Mouse (Mus musculus): Measurements from ENCODE around the gene Emc4. TPM values are rescaled to one million over a fixed set of nuclear protein-coding genes. Genes with fewer than 3 reads are reported as not detected.
A peak's percentile ranks its signal among the peaks of the same experiment; 100 is the strongest.

Gene Emc4
- total RNA-seq (2014; rRNA removed) = 60.2 and 65.5 TPM in 2 replicates
- 78.6 and 88.5 TPM in 2 replicates for polyA plus RNA-seq (2012; rRNA removed)

DNA sequence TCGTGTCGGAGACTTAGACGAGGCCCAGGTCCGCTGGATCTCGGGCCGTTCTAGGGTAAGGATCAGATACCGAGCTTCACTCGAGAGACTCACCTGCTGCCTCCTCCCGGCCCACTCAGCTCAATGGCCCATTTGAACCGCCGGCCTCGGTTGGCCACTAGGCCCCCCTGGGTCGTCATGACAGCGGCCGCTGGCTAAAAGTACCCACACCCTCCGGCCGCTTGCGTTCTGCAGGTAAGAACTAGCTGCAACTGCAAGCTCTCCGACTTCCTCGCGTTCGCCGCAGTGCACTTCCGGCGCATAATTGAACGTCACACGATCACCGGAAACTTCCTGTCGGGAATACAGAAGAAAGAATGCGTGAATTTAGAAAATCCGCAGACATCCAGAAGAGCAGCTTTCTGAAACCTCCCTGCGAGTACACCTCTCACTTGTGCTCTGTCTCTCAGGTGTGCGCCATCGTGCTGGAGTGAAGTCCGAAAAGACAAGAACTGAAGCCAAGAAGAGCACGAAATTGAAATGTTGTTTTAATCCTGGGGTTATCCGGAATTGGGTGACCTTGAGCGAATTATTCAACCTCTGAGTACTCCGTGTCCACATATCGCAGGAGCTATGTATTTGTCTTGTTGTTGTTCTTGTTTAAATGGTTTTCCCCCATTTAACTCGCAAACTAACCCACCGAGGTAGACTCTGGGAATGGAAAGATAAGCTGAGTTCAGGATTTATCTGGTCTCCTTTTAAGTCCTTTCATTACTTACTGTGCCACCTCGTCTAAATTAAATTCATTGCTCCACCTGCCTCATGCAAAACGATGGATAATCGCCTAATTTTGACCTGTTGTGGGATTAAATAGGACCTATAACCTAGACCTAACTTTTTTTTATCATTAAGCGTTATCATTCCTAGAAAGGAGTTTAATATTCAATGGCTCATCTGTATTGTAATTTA is at the start of gene Emc4:
Emc4 (minus strand) TSS at position 302 of the 948 bp plus-strand sequence.
- Histone ChIP-seq H3K27me3 (ENCODE audit: control insufficient read depth, insufficient read depth, low read length) (no peaks in the 10 kb centered on the region), H3K36me3 (ENCODE audit: control insufficient read depth, insufficient read depth, low read length) (peaks cover 14% of the 10 kb centered on the region), H3K4me3 (ENCODE audit: insufficient read depth, low read depth, low read length) (peak within 1 kb of the TSS; percentile 90), H3K9ac (ENCODE audit: low read depth, low read length) (peak within 1 kb of the TSS; percentile 87), H3K4me1 (ENCODE audit: control insufficient read depth, insufficient read depth, low read length) (peaks cover 3% of the 10 kb centered on the region; the same call in 1 of the 2 replicates), H3K27ac (replicated peaks; ENCODE audit: insufficient read depth, low read depth, low read length) (peak within 1 kb of the TSS; percentile 84), H3K79me2 (ENCODE audit: control insufficient read depth, insufficient read depth, low read length) (peaks cover 5% of the 10 kb centered on the region; the same call in 1 of the 2 replicates)
- peak; percentile 91 for DNase-seq (ENCODE audit: extremely low read depth, low read depth, low spot score)
- TF ChIP-seq POLR2A (IDR thresholded peaks at IDR 0.05; ENCODE audit: extremely low read depth, insufficient read depth, low read length) (0 out of 2 replicates have a peak, but pooled peaks have one; percentile 41), CTCF (IDR thresholded peaks at IDR 0.05; ENCODE audit: low read depth, low read length) (no peak)
- WGBS = under 1% methylated on average over 46 of the region's 46 CpGs

DNA sequence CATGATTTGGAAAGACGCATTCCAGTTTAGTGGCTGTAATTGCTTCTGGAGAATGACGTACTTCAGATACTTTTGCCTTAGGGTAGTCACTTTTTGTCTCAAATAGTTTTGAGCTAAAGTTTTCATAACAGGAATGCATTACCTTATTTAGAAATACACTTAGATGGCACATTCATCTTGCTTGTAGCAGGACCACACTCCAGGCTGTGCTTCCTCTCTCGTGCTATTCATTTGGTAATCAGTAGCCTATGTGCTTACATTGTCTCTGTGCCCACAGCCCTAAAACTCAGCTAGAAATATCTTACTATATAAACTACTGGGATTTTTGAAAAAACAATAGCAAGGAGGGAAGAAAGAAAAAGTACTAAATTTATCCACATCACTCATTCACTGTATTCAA is 39.2 kb upstream of the Emc4 start:
- no peak overlapping the region for H3K9ac ChIP-seq (ENCODE audit: low read depth, low read length)
- no peak overlapping the region for H3K27ac ChIP-seq (replicated peaks; ENCODE audit: insufficient read depth, low read depth, low read length)
- H3K36me3 ChIP-seq (ENCODE audit: control insufficient read depth, insufficient read depth, low read length) = peaks cover 21% of the 10 kb centered on the region
- no peaks in the 10 kb centered on the region for H3K27me3 ChIP-seq (ENCODE audit: control insufficient read depth, insufficient read depth, low read length)
- no peak for DNase-seq (ENCODE audit: extremely low read depth, low read depth, low spot score)
- no peaks in the 10 kb centered on the region; the same call in 1 of the 2 replicates for H3K79me2 ChIP-seq (ENCODE audit: control insufficient read depth, insufficient read depth, low read length)
- TF ChIP-seq CTCF (IDR thresholded peaks at IDR 0.05; ENCODE audit: low read depth, low read length) (no peak), POLR2A (IDR thresholded peaks at IDR 0.05; ENCODE audit: extremely low read depth, insufficient read depth, low read length) (no peak)
- 93% methylated on average over 3 of the region's 3 CpGs for WGBS
- no peak overlapping the region for H3K4me3 ChIP-seq (ENCODE audit: insufficient read depth, low read depth, low read length)
- no peaks in the 10 kb centered on the region for H3K4me1 ChIP-seq (ENCODE audit: control insufficient read depth, insufficient read depth, low read length)

DNA sequence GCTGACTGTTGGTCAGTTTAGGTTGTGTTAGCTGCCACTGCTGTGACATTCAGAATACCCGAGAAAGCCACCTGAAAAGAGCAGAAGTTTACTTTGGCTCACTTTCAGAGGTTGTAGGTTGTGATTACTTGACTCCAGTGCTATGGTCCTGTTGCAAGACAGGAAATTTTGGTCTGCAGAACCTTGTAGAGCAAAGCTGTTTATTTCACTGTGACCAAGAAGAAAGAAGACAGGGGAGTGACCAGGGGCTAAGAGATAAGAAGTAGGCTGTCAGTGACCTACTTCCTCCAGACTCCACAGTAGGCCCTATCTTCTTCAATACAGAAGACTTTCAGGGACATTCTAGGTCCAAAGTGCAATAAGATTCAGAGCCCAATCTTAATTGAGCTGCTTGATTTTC is 28.8 kb upstream of the Emc4 start:
- DNase-seq (ENCODE audit: extremely low read depth, low read depth, low spot score) = peak; percentile 67
- peaks cover 3% of the 10 kb centered on the region; the same call in 1 of the 2 replicates for H3K79me2 ChIP-seq (ENCODE audit: control insufficient read depth, insufficient read depth, low read length)
- no peaks in the 10 kb centered on the region for H3K36me3 ChIP-seq (ENCODE audit: control insufficient read depth, insufficient read depth, low read length)
- H3K4me1 ChIP-seq (ENCODE audit: control insufficient read depth, insufficient read depth, low read length) = peaks cover 1% of the 10 kb centered on the region; the same call in 1 of the 2 replicates
- no peak overlapping the region for H3K4me3 ChIP-seq (ENCODE audit: insufficient read depth, low read depth, low read length)
- no peak for TF ChIP-seq POLR2A (IDR thresholded peaks at IDR 0.05; ENCODE audit: extremely low read depth, insufficient read depth, low read length)
- no peak for TF ChIP-seq CTCF (IDR thresholded peaks at IDR 0.05; ENCODE audit: low read depth, low read length)
- H3K9ac ChIP-seq (ENCODE audit: low read depth, low read length) = no peak overlapping the region
- WGBS = 10% methylated on average over 1 of the region's 1 CpGs
- no peaks in the 10 kb centered on the region for H3K27me3 ChIP-seq (ENCODE audit: control insufficient read depth, insufficient read depth, low read length)
- H3K27ac ChIP-seq (replicated peaks; ENCODE audit: insufficient read depth, low read depth, low read length) = no peak overlapping the region

DNA sequence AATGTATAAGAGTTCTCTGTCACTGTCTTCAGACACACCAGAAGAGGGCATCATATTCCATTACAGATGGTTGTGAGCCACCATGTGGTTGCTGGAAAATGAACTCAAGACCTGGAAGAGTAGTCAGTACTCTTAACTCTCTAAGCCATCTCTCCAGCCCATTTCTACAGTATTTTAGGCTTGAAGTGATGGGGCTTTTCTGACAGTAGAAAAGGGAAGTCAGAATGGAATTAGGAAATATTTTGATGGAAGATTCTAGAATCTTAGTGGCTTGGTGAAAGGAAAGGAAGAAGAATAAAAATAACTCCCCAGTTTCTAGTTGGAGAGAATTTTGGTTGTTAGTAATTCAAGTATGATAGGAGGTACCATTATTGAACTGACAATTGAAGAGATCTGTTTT is 26.1 kb upstream of the Emc4 start:
- Histone ChIP-seq H3K4me1 (ENCODE audit: control insufficient read depth, insufficient read depth, low read length) (peaks cover 1% of the 10 kb centered on the region; the same call in 1 of the 2 replicates), H3K4me3 (ENCODE audit: insufficient read depth, low read depth, low read length) (no peak overlapping the region), H3K9ac (ENCODE audit: low read depth, low read length) (no peak overlapping the region), H3K79me2 (ENCODE audit: control insufficient read depth, insufficient read depth, low read length) (peaks cover 7% of the 10 kb centered on the region; the same call in 1 of the 2 replicates), H3K27me3 (ENCODE audit: control insufficient read depth, insufficient read depth, low read length) (no peaks in the 10 kb centered on the region), H3K27ac (replicated peaks; ENCODE audit: insufficient read depth, low read depth, low read length) (no peak overlapping the region), H3K36me3 (ENCODE audit: control insufficient read depth, insufficient read depth, low read length) (no peaks in the 10 kb centered on the region)
- DNase-seq (ENCODE audit: extremely low read depth, low read depth, low spot score) = no peak
- no peak for TF ChIP-seq POLR2A (IDR thresholded peaks at IDR 0.05; ENCODE audit: extremely low read depth, insufficient read depth, low read length)
- TF ChIP-seq CTCF (IDR thresholded peaks at IDR 0.05; ENCODE audit: low read depth, low read length) = no peak

DNA sequence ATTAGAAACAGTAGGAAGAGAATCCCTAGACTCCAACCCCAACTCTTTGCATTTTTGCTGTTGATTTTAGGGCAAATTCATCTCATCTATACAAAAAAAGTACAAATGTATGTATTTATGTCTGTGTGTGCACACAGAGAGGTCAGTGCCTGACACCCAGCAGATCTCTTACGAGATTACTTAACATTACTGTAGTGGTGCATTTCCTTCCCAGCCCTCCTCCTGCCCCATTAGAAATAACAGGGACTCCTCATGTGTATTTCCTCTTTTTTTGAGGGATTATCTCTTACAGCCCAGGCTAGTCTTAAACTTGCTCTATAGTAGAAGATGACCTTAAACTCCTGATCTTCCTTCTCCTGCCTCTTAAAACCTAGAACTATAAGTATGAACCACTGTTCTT is 24.9 kb upstream of the Emc4 start:
- Histone ChIP-seq H3K4me3 (ENCODE audit: insufficient read depth, low read depth, low read length) (no peak overlapping the region), H3K9ac (ENCODE audit: low read depth, low read length) (no peak overlapping the region), H3K4me1 (ENCODE audit: control insufficient read depth, insufficient read depth, low read length) (peaks cover 1% of the 10 kb centered on the region; the same call in 1 of the 2 replicates), H3K79me2 (ENCODE audit: control insufficient read depth, insufficient read depth, low read length) (peaks cover 7% of the 10 kb centered on the region; the same call in 1 of the 2 replicates), H3K36me3 (ENCODE audit: control insufficient read depth, insufficient read depth, low read length) (no peaks in the 10 kb centered on the region), H3K27me3 (ENCODE audit: control insufficient read depth, insufficient read depth, low read length) (no peaks in the 10 kb centered on the region), H3K27ac (replicated peaks; ENCODE audit: insufficient read depth, low read depth, low read length) (no peak overlapping the region)
- no peak for DNase-seq (ENCODE audit: extremely low read depth, low read depth, low spot score)
- TF ChIP-seq CTCF (IDR thresholded peaks at IDR 0.05; ENCODE audit: low read depth, low read length) = no peak
- TF ChIP-seq POLR2A (IDR thresholded peaks at IDR 0.05; ENCODE audit: extremely low read depth, insufficient read depth, low read length) = no peak
- WGBS = 87% methylated on average over 1 of the region's 1 CpGs
